Mouse (Mus musculus): ENCODE results near the gene Ano4.

Ano4 gene

GRCm38 (mm10) chr10:89289290-89289689 lies 55.3 kb downstream of the Ano4 start:
- intact Hi-C loops (cut with DNase I) = no loop called here

DNA sequence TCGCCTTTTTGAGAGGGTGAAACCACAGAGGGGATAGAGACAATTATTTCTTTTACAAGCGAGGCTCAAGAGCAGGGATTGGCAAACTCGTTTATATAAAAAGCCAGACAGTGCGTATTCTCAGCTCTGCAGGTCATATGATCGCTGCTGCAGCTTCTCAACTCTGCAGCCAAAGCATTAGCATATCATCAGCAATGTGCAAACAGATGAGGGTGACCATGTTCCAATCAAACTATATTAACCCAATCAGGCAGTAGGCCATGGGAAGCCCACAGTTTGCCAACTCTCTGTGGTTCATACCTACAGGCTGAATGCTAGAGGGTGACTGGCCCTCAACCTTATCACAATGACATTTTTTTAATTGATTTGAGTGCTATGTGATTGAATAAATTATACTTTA lies 64.2 kb downstream of the Ano4 start:
- intact Hi-C loops (cut with DNase I) = no loop called here

DNA sequence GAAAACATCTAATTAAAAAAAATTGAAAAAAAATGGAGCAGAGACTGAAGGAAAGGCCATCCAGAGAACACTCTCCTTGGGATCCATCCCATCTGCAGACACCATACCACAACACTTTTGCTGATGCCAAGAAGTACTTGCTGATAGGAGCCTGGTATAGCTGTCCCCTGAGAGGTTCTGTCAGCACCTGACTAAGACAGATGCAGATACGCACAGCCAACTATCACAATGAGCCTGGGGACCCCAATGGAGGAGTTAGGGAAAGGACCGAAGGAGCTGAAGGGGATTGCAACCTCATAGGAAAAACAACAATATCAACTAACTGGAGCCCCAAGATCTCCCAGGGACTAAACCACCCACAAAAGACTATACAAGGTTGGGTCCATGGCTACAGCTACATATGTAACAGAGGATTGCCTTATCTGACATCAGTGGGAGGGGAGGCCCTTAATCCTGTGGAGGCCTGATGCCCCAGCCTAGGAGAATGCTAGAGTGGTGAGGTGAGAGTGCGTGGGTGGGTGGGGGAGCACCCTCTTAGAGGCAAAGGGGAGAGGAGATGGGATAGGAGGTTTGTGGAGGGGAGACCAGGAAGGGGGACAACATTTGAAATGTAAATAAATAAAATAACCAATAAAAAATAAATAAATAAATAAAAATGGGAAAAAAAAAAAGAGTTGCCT lies 71.4 kb downstream of the Ano4 start:
- intact Hi-C loops (cut with DNase I) = no loop called here

GRCm38 (mm10) chr10:89267312-89267711 lies 77.2 kb downstream of the Ano4 start:
- intact Hi-C loops (cut with DNase I) = no loop called here

DNA sequence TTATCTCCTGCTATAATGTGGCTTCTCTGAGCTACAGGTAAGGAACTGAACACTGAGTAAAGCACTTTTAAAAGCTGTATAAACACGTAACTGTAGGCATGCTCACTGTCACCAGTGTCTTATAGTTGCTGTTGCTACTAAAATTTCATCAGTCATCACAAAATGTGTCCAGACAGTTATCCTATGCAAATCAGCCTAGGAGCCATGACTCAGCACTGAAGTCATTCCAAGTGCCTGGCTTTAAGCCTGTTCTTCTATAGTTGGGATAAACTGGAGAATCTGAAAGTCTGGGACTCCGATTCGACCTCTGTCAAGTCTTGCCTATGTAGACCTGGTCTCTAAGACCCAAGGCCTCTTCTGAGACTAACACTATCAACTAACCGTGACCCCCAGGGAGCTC lies 81.2 kb downstream of the Ano4 start:
- intact Hi-C loops (cut with DNase I) = no loop called here

DNA sequence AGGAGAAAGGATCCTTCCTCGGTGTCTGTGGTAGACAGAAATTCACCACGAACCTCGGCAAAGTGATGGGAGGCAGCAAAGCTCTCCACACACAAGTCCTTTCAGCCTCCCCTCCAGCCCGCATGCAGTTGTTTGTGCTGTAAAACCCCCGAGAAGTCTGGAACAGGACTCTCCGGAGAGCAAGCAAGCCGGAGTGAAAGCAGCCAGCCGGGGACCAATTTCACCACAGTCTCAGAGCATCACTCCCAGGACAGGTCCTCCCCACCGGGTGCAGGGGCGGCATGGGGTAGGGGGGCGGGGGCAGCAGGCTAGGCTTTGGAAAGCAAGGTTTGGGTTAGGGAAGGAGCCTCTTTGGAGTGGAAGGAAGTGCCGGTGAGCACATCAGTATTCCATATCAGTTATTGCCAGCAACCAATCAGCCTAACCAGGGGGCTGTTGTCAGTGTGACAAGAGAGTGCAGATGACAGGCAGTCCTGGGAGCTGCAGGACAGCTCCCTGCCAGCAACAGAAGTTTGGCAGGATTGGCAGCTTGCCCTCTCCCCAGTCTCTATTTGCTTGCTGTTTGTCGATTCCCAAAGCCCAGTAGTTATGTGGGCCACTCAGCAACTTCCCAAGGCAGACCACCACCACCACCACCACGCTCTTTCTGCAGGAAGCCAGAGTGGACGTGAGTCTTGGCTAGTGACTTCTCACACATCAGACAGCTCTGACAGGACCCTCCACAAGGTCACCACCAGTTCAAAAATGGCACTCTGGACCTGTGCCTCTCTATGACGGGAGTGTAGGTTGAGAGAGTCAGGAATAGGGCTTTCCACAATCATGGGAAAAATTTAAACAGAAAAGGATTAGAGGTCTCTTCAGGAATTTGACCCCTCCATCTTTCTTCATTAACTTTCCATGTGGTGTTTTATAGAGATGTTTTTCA lies 86.8 kb downstream of the Ano4 start:
- intact Hi-C loops (cut with DNase I) = no loop called here

DNA sequence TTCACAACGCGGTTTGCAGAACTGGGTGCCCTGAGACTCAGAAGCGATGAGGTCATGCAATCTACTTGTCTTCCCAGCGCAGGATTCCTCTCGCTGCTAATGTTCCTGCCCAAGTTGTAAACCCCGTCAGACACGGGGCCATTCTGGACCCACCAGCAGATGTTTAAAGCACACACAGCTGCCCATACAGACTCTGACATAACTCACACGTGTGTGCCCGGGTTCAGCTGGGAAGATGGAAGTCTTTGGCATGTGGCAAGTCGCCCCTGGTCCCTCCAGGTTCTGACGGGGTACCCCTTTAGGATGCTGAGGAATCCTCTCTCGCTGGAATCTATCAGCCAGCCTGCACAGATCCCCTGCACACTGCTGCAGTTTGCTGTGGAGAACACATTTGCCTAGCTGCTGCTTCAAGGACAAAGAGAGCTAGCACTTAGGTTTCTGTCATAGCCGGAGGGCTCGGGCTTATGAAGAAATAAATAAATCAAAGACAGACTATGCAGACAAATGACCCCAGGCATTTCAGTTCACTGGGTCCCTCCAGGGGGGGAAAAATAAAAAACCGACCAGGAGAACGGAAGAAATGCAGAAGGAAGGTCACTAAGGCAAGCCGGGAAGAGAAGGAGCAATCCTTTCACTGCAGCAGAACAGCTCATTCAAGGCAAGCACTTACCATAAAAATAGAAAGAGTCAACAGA lies 87.7 kb downstream of the Ano4 start:
- intact Hi-C loops (cut with DNase I) = no loop called here

GRCm38 (mm10) chr10:89254765-89255164 lies 89.8 kb downstream of the Ano4 start:
- intact Hi-C loops (cut with DNase I) = no loop called here

GRCm38 (mm10) chr10:89253799-89254198 lies 90.8 kb downstream of the Ano4 start:
- intact Hi-C loops (cut with DNase I) = no loop called here

DNA sequence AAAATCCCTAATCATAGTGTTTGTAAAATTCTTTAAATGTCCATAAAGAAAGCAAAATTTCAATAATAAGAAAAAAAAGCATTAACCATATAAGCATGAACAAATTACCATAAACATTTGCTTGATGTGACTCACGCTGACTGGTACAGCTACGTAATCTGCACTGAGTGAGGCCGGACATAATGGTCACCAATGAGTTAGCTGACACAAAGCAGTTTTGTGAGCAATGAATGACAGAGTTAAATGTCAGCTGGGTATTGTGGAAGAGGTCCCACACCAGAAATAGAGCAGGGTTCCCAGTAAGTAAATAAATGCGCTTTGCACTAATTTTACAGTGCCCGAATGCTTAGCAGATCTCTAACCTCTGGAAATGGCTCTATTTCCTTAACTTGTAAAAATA lies 91.9 kb downstream of the Ano4 start:
- intact Hi-C loops (cut with DNase I) = no loop called here

GRCm38 (mm10) chr10:89243808-89244207 lies 100.8 kb downstream of the Ano4 start:
- intact Hi-C loops (cut with DNase I) = no loop called here

- intact Hi-C loops (cut with DNase I) = no loop called here
Measured at GRCm38 (mm10) chr10:89224524-89224923, 120.0 kb downstream of the Ano4 start.

GRCm38 (mm10) chr10:89222284-89222989 lies 122.1 kb downstream of the Ano4 start:
- intact Hi-C loops (cut with DNase I) = no loop called here

- intact Hi-C loops (cut with DNase I) = no loop called here
Measured at GRCm38 (mm10) chr10:89216078-89216477, 128.5 kb downstream of the Ano4 start.

GRCm38 (mm10) chr10:89205858-89206257 lies 138.7 kb downstream of the Ano4 start:
- intact Hi-C loops (cut with DNase I) = loop anchor here (10.0 kb wide), 1 partner anchor 429 kb away; no protein-coding TSS in a partner anchor

- intact Hi-C loops (cut with DNase I) = no loop called here
Measured at GRCm38 (mm10) chr10:89196444-89196843, 148.1 kb downstream of the Ano4 start.

DNA sequence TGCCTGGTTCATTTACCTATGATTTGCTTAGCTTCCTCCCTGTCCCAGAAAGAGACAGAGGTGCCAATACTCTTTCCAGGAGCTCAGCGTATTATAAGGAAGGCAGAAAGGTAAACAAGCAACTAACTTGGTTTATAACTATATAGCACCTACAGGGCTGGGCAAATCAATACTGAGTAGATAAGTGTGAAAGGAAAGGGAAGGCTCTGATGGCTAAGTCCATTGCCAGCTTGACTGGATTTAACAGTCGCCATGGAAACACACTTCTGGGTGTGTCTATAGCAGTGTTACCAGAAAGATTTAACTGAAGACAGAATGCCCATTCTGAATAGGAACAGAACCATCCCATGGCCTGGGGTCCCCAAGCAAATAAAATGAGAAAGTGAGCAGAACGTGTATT lies 149.5 kb downstream of the Ano4 start:
- intact Hi-C loops (cut with DNase I) = no loop called here

DNA sequence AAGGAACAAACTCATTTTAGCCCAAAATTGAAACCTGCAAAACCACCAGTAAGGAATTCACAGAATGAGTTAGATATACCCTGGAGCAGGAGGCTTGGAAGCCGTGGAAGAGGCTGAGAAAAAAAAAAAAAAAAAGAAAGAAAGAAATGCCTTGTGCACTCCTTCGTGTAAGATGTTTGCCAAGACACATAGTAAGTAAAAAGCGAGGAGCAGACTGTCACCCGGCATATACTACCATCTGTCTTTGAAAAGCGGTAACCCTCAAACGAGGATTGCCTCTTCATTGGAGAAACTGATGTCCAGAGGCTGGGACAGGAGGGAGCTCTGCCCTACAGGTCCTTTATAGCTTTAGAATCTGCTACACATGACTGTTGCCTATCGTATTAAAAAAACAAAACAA lies 150.1 kb downstream of the Ano4 start:
- intact Hi-C loops (cut with DNase I) = no loop called here

DNA sequence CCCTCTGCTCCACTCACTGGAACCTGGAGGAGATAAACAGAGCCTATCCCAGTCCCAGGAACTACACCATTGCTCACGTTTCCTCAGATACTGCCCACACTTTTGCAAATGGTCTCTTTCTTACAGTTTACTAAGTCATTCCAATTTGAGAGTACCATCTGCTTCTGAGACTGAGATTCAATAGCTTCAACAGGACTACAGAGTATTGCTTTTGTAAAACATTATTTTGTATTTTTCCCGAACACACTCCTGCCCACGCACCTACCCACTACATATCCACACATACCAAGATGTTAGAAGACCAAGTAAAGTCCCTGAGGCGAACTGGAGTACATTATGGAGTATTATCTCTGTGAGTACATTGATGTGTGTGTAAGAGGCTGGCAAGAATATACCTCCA lies 166.6 kb downstream of the Ano4 start:
- intact Hi-C loops (cut with DNase I) = no loop called here

DNA sequence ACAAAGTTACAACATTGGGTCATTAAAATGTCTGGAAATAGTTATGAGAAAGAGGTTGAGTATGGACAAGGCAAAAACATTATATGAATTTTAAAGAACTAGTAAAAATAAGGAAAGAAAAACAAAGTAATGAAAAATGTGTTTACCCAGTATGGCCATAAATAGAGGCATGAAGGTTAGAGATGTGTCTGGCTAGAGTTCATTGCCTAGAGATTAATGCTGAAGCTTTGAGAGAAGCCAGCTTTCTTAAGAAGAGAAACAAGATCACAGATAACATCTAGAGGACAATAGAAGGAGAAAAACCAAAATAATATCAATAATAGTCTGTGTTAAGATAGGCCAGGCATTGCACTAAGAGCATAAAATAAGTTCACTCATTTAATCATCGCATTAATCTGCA lies 180.0 kb downstream of the Ano4 start:
- intact Hi-C loops (cut with DNase I) = no loop called here

GRCm38 (mm10) chr10:89155502-89155901 lies 189.1 kb downstream of the Ano4 start:
- intact Hi-C loops (cut with DNase I) = no loop called here
